Mouse (Mus musculus) spleen, postnatal 14 days (tissue): ENCODE results near the gene Tead1.

Experiments
- DNase-seq, 2 experiments: peaks; one replicate each; pipeline ENCODE4 v3.0.0; 2021 to 2022; ENCODE audit warnings: low spot score in 2 of 2

The Tead1 gene

GRCm38 (mm10) chr7:112685993-112686392 is 6.9 kb downstream of the Tead1 start:
- DNase-seq: no peak

GRCm38 (mm10) chr7:112686586-112686985 is 7.5 kb downstream of the Tead1 start:
- no peak for DNase-seq

- DNase-seq: no peak
Observed at GRCm38 (mm10) chr7:112688425-112689001, 9.4 kb downstream of the Tead1 start.

- no peak for DNase-seq
Observed at GRCm38 (mm10) chr7:112690836-112691781, 12.0 kb downstream of the Tead1 start.

- DNase-seq: no peak
Observed at GRCm38 (mm10) chr7:112693566-112693965, 14.4 kb downstream of the Tead1 start.

GRCm38 (mm10) chr7:112696777-112697161 is 17.7 kb downstream of the Tead1 start:
- no peak for DNase-seq

GRCm38 (mm10) chr7:112697162-112697841 is 18.2 kb downstream of the Tead1 start:
- DNase-seq: no peak

- no peak for DNase-seq
Observed at GRCm38 (mm10) chr7:112700082-112700481, 21.0 kb downstream of the Tead1 start.

- no peak for DNase-seq
Observed at GRCm38 (mm10) chr7:112703341-112703740, 24.2 kb downstream of the Tead1 start.

- DNase-seq: no peak
Observed at GRCm38 (mm10) chr7:112705870-112706269, 26.8 kb downstream of the Tead1 start.

GRCm38 (mm10) chr7:112706756-112707155 is 27.6 kb downstream of the Tead1 start:
- no peak for DNase-seq

- no peak for DNase-seq
Observed at GRCm38 (mm10) chr7:112710409-112711107, 31.4 kb downstream of the Tead1 start.

- no peak for DNase-seq
Observed at GRCm38 (mm10) chr7:112711977-112712376, 32.9 kb downstream of the Tead1 start.

GRCm38 (mm10) chr7:112713509-112713908 is 34.4 kb downstream of the Tead1 start:
- DNase-seq: no peak

- DNase-seq: no peak
Observed at GRCm38 (mm10) chr7:112714783-112715182, 35.7 kb downstream of the Tead1 start.

GRCm38 (mm10) chr7:112716701-112717100 is 37.6 kb downstream of the Tead1 start:
- no peak for DNase-seq

- no peak for DNase-seq
Observed at GRCm38 (mm10) chr7:112717676-112718075, 38.6 kb downstream of the Tead1 start.

- no peak for DNase-seq
Observed at GRCm38 (mm10) chr7:112719394-112720142, 40.5 kb downstream of the Tead1 start.

GRCm38 (mm10) chr7:112720143-112720988 is 41.2 kb downstream of the Tead1 start:
- no peak for DNase-seq

- DNase-seq: no peak
Observed at GRCm38 (mm10) chr7:112720989-112721337, 41.8 kb downstream of the Tead1 start.
